Mouse (Mus musculus): Measurements from ENCODE around the gene Prkn.

The Prkn gene

GRCm38 (mm10) chr17:12037574-12037973 lies 1197.4 kb downstream of the Prkn start:
- no peak for DNase-seq (ENCODE audit: low read depth, low spot score)

GRCm38 (mm10) chr17:12038499-12038898 lies 1198.3 kb downstream of the Prkn start:
- DNase-seq (ENCODE audit: low read depth, low spot score) = no peak

- DNase-seq (ENCODE audit: low read depth, low spot score) = peak; percentile 34
Measured at GRCm38 (mm10) chr17:12039188-12039587, 1199.0 kb downstream of the Prkn start.

- DNase-seq (ENCODE audit: low read depth, low spot score) = no peak
Measured at GRCm38 (mm10) chr17:12039922-12040321, 1199.7 kb downstream of the Prkn start.

GRCm38 (mm10) chr17:12040546-12040945 lies 1200.4 kb downstream of the Prkn start:
- DNase-seq (ENCODE audit: low read depth, low spot score) = no peak

- DNase-seq (ENCODE audit: low read depth, low spot score) = no peak
Measured at GRCm38 (mm10) chr17:12041091-12041655, 1201.0 kb downstream of the Prkn start.

GRCm38 (mm10) chr17:12042561-12043256 lies 1202.5 kb downstream of the Prkn start:
- no peak for DNase-seq (ENCODE audit: low read depth, low spot score)

- DNase-seq (ENCODE audit: low read depth, low spot score) = no peak
Measured at GRCm38 (mm10) chr17:12044222-12044621, 1204.0 kb downstream of the Prkn start.

GRCm38 (mm10) chr17:12045861-12046273 lies 1205.7 kb downstream of the Prkn start:
- peak; percentile 12 for DNase-seq (ENCODE audit: low read depth, low spot score)

- no peak for DNase-seq (ENCODE audit: low read depth, low spot score)
Measured at GRCm38 (mm10) chr17:12047032-12047431, 1206.8 kb downstream of the Prkn start.

GRCm38 (mm10) chr17:12047523-12047922 lies 1207.3 kb downstream of the Prkn start:
- no peak for DNase-seq (ENCODE audit: low read depth, low spot score)

- DNase-seq (ENCODE audit: low read depth, low spot score) = no peak
Measured at GRCm38 (mm10) chr17:12048695-12049490, 1208.7 kb downstream of the Prkn start.

- no peak for DNase-seq (ENCODE audit: low read depth, low spot score)
Measured at GRCm38 (mm10) chr17:12050261-12050660, 1210.1 kb downstream of the Prkn start.

- DNase-seq (ENCODE audit: low read depth, low spot score) = no peak
Measured at GRCm38 (mm10) chr17:12051031-12051430, 1210.8 kb downstream of the Prkn start.

GRCm38 (mm10) chr17:12052651-12053050 lies 1212.5 kb downstream of the Prkn start:
- no peak for DNase-seq (ENCODE audit: low read depth, low spot score)

GRCm38 (mm10) chr17:12059041-12059440 lies 1218.9 kb downstream of the Prkn start:
- DNase-seq (ENCODE audit: low read depth, low spot score) = no peak

GRCm38 (mm10) chr17:12061381-12061780 lies 1221.2 kb downstream of the Prkn start:
- DNase-seq (ENCODE audit: low read depth, low spot score) = no peak

GRCm38 (mm10) chr17:12062861-12063260 lies 1222.7 kb downstream of the Prkn start:
- DNase-seq (ENCODE audit: low read depth, low spot score) = no peak

GRCm38 (mm10) chr17:12063533-12063932 lies 1223.3 kb downstream of the Prkn start:
- DNase-seq (ENCODE audit: low read depth, low spot score) = no peak

- DNase-seq (ENCODE audit: low read depth, low spot score) = no peak
Measured at GRCm38 (mm10) chr17:12066054-12066453, 1225.9 kb downstream of the Prkn start.

- DNase-seq (ENCODE audit: low read depth, low spot score) = no peak
Measured at GRCm38 (mm10) chr17:12076816-12077215, 1236.6 kb downstream of the Prkn start.

GRCm38 (mm10) chr17:12080656-12081495 lies 1240.7 kb downstream of the Prkn start:
- DNase-seq (ENCODE audit: low read depth, low spot score) = no peak

Data from brain, embryonic 18.5 days (tissue).